In genomic region chr3:84036866-84037265, GRCm38 (mm10) we compare ENCODE assay signal across 9 mouse cellular contexts. TPM values are rescaled to one million over a fixed set of nuclear protein-coding genes. Genes with fewer than 3 reads are reported as not detected.
DNase-seq lines count a peak whose midpoint lies in the region; ATAC-seq lines count a peak whose summit lies in the region.
"Had no signal": no experiment of that assay in that cellular context is flagged by ENCODE, and none has a peak within 500 bp of the region (broad histone marks: within the 10 kb centered on the region; RNA-seq: fewer than 3 reads in every experiment).

No protein-coding gene starts in this region.

- H3K9me3 ChIP-seq in forebrain, embryonic 13.5 days (replicated peaks) = no peaks in the 10 kb centered on the region
- H3K9me3 ChIP-seq in forebrain, embryonic 10.5 days = no peaks in the 10 kb centered on the region
- H3K9me3 ChIP-seq in erythroblast, embryonic 14.5 days (ENCODE audit: control insufficient read depth, low read length) = no peaks in the 10 kb centered on the region

- DNase-seq in forebrain, embryonic 10.5 days (ENCODE audit: extremely low spot score, low spot score) = no peak
- peak; percentile 67 for DNase-seq in A20 (ENCODE audit: low read depth, low spot score)
- DNase-seq in kidney, postnatal 25 days = no peak
- no peak for DNase-seq in adrenal gland, postnatal 25 days
- DNase-seq in right cerebral cortex, postnatal 36 days (ENCODE audit: low spot score in 2 of 2) = no peak
- DNase-seq: right cerebral cortex, postnatal 14 days had no signal

- H3K4me2 ChIP-seq in forebrain, embryonic 13.5 days = peak overlapping the region; percentile 83

- H3K9ac ChIP-seq in forebrain, embryonic 13.5 days = no peak overlapping the region

- H3K27me3 ChIP-seq in forebrain, embryonic 13.5 days = 0 out of 2 replicates have a peak, but pooled peaks cover 2% of the 10 kb centered on the region
- H3K27me3 ChIP-seq in forebrain, embryonic 10.5 days (ENCODE audit: poor library complexity, severe bottlenecking) = peaks cover 10% of the 10 kb centered on the region
- H3K27me3 ChIP-seq in erythroblast, embryonic 14.5 days (ENCODE audit: control insufficient read depth) = no peaks in the 10 kb centered on the region

- WGBS in forebrain, embryonic 13.5 days = 89% methylated on average over 4 of the region's 4 CpGs
- 95% methylated on average over 4 of the region's 4 CpGs for WGBS in forebrain, embryonic 10.5 days

- H3K36me3 ChIP-seq in forebrain, embryonic 13.5 days (ENCODE audit: poor library complexity, severe bottlenecking) = peaks cover 28% of the 10 kb centered on the region
- H3K36me3 ChIP-seq in forebrain, embryonic 10.5 days (replicated peaks) = peaks cover 36% of the 10 kb centered on the region
- H3K36me3 ChIP-seq in erythroblast, embryonic 14.5 days (ENCODE audit: control insufficient read depth) = peaks cover 45% of the 10 kb centered on the region

- peak overlapping the region; percentile 98 for H3K4me3 ChIP-seq in forebrain, embryonic 13.5 days
- no peak overlapping the region for H3K4me3 ChIP-seq in forebrain, embryonic 10.5 days
- H3K4me3 ChIP-seq in erythroblast, embryonic 14.5 days (replicated peaks) = peak overlapping the region; percentile 82

- ATAC-seq in forebrain, embryonic 13.5 days = no peak
- ATAC-seq in megakaryocyte, adult 5-6 weeks (ENCODE audit: poor library complexity, severe bottlenecking) = peak; percentile 17

- no peak overlapping the region for H3K27ac ChIP-seq in forebrain, embryonic 13.5 days
- H3K27ac ChIP-seq in forebrain, embryonic 10.5 days = no peak overlapping the region

- H3K4me1 ChIP-seq in forebrain, embryonic 13.5 days = peaks cover 59% of the 10 kb centered on the region
- H3K4me1 ChIP-seq in forebrain, embryonic 10.5 days = peaks cover 70% of the 10 kb centered on the region
- H3K4me1 ChIP-seq in erythroblast, embryonic 14.5 days (ENCODE audit: control insufficient read depth) = peaks cover 85% of the 10 kb centered on the region

RNA-seq across cellular contexts. Expression of gene Tmem131l, which starts 3.1 kb away (rescaled TPM):
- 125 and 139 TPM in 2 replicates for polyA plus RNA-seq in forebrain, embryonic 13.5 days (2015; fragmentation: Nextera tagmentation; extraction: Ambion mirVana)
- polyA plus RNA-seq in forebrain, embryonic 10.5 days (2016; fragmentation: Nextera tagmentation; extraction: Ambion mirVana) = 64.6 and 74.8 TPM in 2 replicates
- 9.3 and 10.8 TPM in 2 replicates for polyA plus RNA-seq in erythroblast, embryonic 14.5 days (2012)
- total RNA-seq in megakaryocyte, adult 5-6 weeks (2015) = 40.0 and 63.5 TPM in 2 replicates
- total RNA-seq in megakaryocyte, adult 5-6 weeks (2017) = 29.7 and 40.2 TPM in 2 replicates
- total RNA-seq in adrenal gland, postnatal 25 days (2021) = 48.2 and 56.9 TPM in 2 replicates
